Mouse (Mus musculus) C2C12 (cell line): ENCODE measurements around the gene Shroom2. TPM values are rescaled to one million over a fixed set of nuclear protein-coding genes. Genes with fewer than 3 reads are reported as not detected.

ENCODE experiments used
- H3K27me3 ChIP-seq: one replicate; pipeline ENCODE4 v1.6.1; 2011; ENCODE audit not compliant: control insufficient read depth, insufficient read depth, insufficient read length
- H3K36me3 ChIP-seq: one replicate; pipeline ENCODE4 v1.6.1; 2011; ENCODE audit not compliant: control insufficient read depth, insufficient read depth
- H3K4me3 ChIP-seq: one replicate; pipeline ENCODE4 v1.5.1; 2011; ENCODE audit warnings: mild to moderate bottlenecking, control low read depth; ENCODE audit not compliant: poor library complexity, insufficient read depth, severe bottlenecking
- H3K79me2 ChIP-seq: one replicate; pipeline ENCODE4 v1.6.1; 2011; ENCODE audit not compliant: control insufficient read depth, insufficient read depth
- H3K79me3 ChIP-seq: one replicate; pipeline ENCODE4 v1.6.1; 2011; ENCODE audit warnings: low read depth, control low read depth
- H3ac ChIP-seq: one replicate; pipeline ENCODE3; 2011; ENCODE audit warnings: low read depth; ENCODE audit not compliant: control insufficient read depth, insufficient read length
- CEBPB ChIP-seq: IDR thresholded peaks from one replicate; pipeline ENCODE4 v1.6.1; 2011; ENCODE audit warnings: low read depth, mild to moderate bottlenecking, control low read depth, moderate library complexity
- CTCF ChIP-seq: IDR thresholded peaks from one replicate; pipeline ENCODE4 v1.5.1; 2011; ENCODE audit not compliant: control insufficient read depth, insufficient read depth, insufficient read length
- FOSL1 ChIP-seq: IDR thresholded peaks from one replicate; pipeline ENCODE4 v1.8.0; 2011; ENCODE audit warnings: mild to moderate bottlenecking, low read length; ENCODE audit not compliant: poor library complexity, insufficient read depth, severe bottlenecking
- MAX ChIP-seq: IDR thresholded peaks from one replicate; pipeline ENCODE4 v1.6.1; 2011; ENCODE audit warnings: mild to moderate bottlenecking, control low read depth
- MYOD1 ChIP-seq: IDR thresholded peaks from one replicate; pipeline ENCODE4 v1.6.1; 2011; ENCODE audit warnings: low read depth; ENCODE audit not compliant: control insufficient read depth, insufficient read length
- MYOG ChIP-seq: IDR thresholded peaks from one replicate; pipeline ENCODE4 v1.6.1; 2011; ENCODE audit not compliant: control insufficient read depth, insufficient read length; ENCODE audit errors: extremely low read depth
- USF1 ChIP-seq: IDR thresholded peaks from one replicate; pipeline ENCODE4 v1.6.1; 2011; ENCODE audit warnings: low read depth, mild to moderate bottlenecking, control low read depth, moderate library complexity
- polyA plus RNA-seq: library from polyadenylated mRNA; unstranded; fragments of >200 nt; fragmentation: generic; extraction: Trizol; gene quantifications from one replicate; pipeline ENCODE4 v1.2.1, GENCODE M21; 2012; ENCODE audit warnings: missing spikeins

The Shroom2 gene
- polyA plus RNA-seq, 1 experiment = 0.08 TPM

DNA sequence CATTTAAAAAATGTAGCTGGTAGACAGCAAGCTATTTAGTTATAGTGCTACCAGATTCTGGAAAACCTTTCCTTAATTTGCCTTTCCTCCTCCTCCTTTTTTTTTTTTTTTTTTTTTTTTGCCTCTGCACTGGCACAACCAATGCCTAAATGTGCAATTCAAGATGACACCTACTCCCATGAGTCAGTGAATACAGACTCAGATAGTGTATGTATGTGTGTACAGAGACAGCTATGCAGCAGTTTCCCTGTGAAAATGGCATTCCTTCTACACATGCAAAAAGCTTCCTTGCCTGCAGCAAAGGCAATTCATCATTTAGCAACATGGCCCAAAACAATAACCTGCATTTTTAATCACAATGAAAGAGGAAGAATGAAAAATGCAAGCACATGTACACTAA lies 126.1 kb downstream of the Shroom2 start:
- Histone ChIP-seq H3K4me3 (no peak overlapping the region), H3ac (no peak overlapping the region), H3K36me3 (no peaks in the 10 kb centered on the region), H3K27me3 (no peaks in the 10 kb centered on the region), H3K79me3 (no peaks in the 10 kb centered on the region), H3K79me2 (no peaks in the 10 kb centered on the region)
- TF ChIP-seq CTCF = no peak
- TF ChIP-seq MAX = no peak
- TF ChIP-seq FOSL1 = no peak
- TF ChIP-seq CEBPB = no peak
- no peak for TF ChIP-seq MYOG
- no peak for TF ChIP-seq USF1
- no peak for TF ChIP-seq MYOD1

DNA sequence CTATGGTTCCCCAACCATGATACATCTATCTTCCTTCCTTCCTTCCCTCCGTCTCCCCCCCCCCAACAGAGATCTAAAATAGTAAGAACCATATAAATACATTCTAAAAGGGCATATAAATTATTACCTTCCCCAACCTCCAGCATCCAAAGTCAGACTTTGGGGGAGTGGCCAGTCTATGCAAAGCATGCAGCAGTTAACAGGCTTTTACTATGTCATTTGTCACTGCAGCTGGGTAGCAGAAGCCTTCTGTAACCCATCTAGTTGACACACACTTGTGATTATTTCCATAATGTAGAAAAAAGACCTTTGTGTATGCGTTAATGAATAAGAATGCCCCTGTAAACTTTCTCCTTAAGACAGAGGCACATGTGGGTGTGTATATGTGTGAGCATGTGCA lies 126.6 kb downstream of the Shroom2 start:
- Histone ChIP-seq H3K79me2 (no peaks in the 10 kb centered on the region), H3ac (no peak overlapping the region), H3K79me3 (no peaks in the 10 kb centered on the region), H3K27me3 (no peaks in the 10 kb centered on the region), H3K36me3 (no peaks in the 10 kb centered on the region), H3K4me3 (no peak overlapping the region)
- TF ChIP-seq MAX (no peak), USF1 (no peak), MYOG (no peak), MYOD1 (no peak), CTCF (no peak), FOSL1 (no peak), CEBPB (no peak)

DNA sequence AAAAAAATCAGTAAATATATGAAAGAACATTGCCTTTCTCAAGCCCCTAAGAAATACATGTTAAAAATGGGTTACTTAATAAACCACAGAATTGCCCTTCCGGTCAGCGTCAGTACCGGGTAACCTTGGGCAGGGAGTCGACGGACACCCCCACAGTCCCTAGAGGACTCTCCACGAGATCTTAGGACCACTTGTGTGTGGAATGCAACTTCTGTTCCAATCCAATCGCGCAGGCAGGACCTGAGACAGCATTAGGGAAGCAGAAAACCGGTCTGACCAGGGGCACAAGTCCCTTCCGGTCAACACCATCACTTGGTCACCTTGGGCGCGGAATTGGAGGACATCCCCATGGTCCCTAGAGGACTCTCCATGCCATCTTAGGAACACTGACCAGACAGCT lies 133.9 kb downstream of the Shroom2 start:
- no peaks in the 10 kb centered on the region for H3K79me3 ChIP-seq
- TF ChIP-seq MAX = no peak
- no peak for TF ChIP-seq USF1
- no peak for TF ChIP-seq MYOD1
- TF ChIP-seq CTCF = no peak
- no peak for TF ChIP-seq CEBPB
- TF ChIP-seq MYOG = no peak
- no peak for TF ChIP-seq FOSL1
- H3K27me3 ChIP-seq = no peaks in the 10 kb centered on the region
- no peak overlapping the region for H3ac ChIP-seq
- H3K36me3 ChIP-seq = no peaks in the 10 kb centered on the region
- H3K79me2 ChIP-seq = no peaks in the 10 kb centered on the region
- H3K4me3 ChIP-seq = no peak overlapping the region

DNA sequence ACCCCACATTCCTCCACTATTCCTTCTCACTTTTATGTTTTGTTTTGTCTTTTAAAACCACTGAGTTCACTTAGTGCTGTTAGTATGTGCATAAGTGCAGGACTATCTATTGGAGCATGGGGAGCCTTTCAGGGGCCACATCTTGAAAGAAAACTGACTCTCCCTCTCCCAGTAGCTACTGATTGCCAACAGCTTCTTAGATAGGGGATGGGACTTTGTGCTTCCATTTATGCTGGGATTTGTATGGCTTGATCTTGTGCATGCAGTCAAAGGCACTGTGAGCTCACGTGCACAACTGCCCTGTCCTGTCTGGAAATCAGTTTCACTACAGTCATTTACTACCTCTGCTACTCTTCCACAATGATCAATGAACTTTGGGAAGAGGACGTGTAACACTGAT lies 147.9 kb downstream of the Shroom2 start:
- H3ac ChIP-seq = no peak overlapping the region

DNA sequence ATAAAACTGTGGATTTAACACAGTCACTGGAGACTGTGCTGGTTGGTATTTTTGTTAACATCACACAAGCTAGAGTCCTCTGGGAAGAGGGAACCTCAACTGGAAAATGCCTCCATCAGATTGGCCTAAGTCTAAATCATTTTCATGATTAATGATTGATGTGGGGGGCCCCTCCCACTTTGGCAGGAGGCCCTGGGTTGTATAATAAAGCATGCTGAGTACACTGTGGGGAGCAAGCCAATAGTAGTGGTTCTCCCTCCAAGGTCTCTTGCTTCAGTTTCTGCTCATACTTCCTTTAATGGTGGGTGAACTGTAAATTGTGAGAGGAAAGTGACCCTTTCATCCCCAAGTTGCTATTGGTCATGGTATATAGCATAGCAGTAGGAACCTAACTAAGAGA lies 148.3 kb downstream of the Shroom2 start:
- Histone ChIP-seq H3ac (no peak overlapping the region), H3K79me2 (no peaks in the 10 kb centered on the region), H3K36me3 (no peaks in the 10 kb centered on the region), H3K79me3 (no peaks in the 10 kb centered on the region), H3K4me3 (no peak overlapping the region), H3K27me3 (no peaks in the 10 kb centered on the region)
- TF ChIP-seq FOSL1 (no peak), MYOG (no peak), CTCF (no peak), MAX (no peak), USF1 (no peak), CEBPB (no peak), MYOD1 (no peak)

More for the DNA sequence above, 147.9 kb downstream of the Shroom2 start:
- Histone ChIP-seq H3K79me3 (no peaks in the 10 kb centered on the region), H3K27me3 (no peaks in the 10 kb centered on the region), H3K79me2 (no peaks in the 10 kb centered on the region), H3K4me3 (no peak overlapping the region), H3K36me3 (no peaks in the 10 kb centered on the region)
- no peak for TF ChIP-seq FOSL1
- no peak for TF ChIP-seq CTCF
- no peak for TF ChIP-seq MYOD1
- no peak for TF ChIP-seq USF1
- no peak for TF ChIP-seq CEBPB
- no peak for TF ChIP-seq MYOG
- TF ChIP-seq MAX = no peak

DNA sequence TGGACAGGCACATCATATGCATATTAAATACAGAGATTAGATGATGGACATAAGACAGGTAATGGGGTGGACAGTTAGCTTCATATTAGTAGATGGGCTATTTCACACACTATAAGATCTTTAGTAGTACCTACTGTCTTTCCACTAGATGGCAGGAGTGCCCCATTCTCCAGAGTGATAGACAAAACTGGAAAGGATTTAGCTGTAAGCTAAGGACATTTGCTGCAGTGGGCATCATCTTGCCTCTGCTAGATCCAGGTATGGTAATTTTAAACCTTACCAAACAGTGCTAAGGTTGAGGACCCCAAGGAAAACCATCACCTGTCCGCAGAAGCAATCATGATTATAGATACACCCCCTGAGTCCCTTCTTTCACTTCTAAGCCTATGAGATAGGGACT lies 150.8 kb downstream of the Shroom2 start:
- TF ChIP-seq MYOD1 (no peak), MAX (no peak), USF1 (no peak), MYOG (no peak)
- H3K79me2 ChIP-seq = no peaks in the 10 kb centered on the region
- no peaks in the 10 kb centered on the region for H3K36me3 ChIP-seq
- H3ac ChIP-seq = no peak overlapping the region
- no peak overlapping the region for H3K4me3 ChIP-seq
- H3K79me3 ChIP-seq = no peaks in the 10 kb centered on the region
- H3K27me3 ChIP-seq = no peaks in the 10 kb centered on the region
